Mouse (Mus musculus): ENCODE results near the gene Exoc6.

- TF ChIP-seq GATA1 (IDR thresholded peaks at IDR 0.05; ENCODE audit: low read length) = no peak
- TF ChIP-seq TAL1 (IDR thresholded peaks at IDR 0.05; ENCODE audit: low read length) = no peak
Observed at GRCm38 (mm10) chr19:37726585-37726984, 176.4 kb downstream of the Exoc6 start.

Data from erythroblast, embryonic 14.5 days (primary cell).